In the genomic region with DNA sequence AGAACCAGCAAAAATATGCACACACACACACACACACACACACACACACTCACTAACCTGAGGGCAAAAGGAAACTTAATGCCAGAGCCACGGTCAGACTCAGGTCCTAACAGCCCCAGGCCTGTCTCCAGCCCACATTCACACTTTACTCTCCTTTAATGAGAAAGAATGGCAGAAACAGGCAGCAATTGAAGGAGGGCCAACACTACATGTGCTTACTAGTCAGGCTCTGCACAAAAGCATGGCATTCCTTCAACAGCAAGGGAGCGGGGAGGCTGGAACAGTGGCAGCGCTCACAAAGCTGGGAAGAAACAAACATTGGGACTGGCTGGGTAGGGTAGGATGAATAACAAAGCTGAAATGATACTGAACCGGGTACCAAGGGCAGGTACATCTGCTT, we compare ENCODE assay signal across 15 mouse cellular contexts. TPM values are rescaled to one million over a fixed set of nuclear protein-coding genes. Genes with fewer than 3 reads are reported as not detected.
DNase-seq lines count a peak whose midpoint lies in the region; ATAC-seq lines count a peak whose summit lies in the region.
"Had no signal": no experiment of that assay in that cellular context is flagged by ENCODE, and none has a peak within 500 bp of the region (broad histone marks: within the 10 kb centered on the region; RNA-seq: fewer than 3 reads in every experiment).

No protein-coding gene starts in this region.

- ATAC-seq in hindbrain, embryonic 16.5 days: peak; percentile 52; the same call in 1 of the 2 replicates
- ATAC-seq in hindbrain, embryonic 14.5 days (ENCODE audit: low FRiP score): no peak
- ATAC-seq in lung, embryonic 16.5 days (ENCODE audit: low read depth): no peak
- no peak for ATAC-seq in liver, embryonic 16.5 days (ENCODE audit: low read depth)

- H3K4me3 ChIP-seq in hindbrain, embryonic 16.5 days (ENCODE audit: low read length): no peak overlapping the region
- H3K4me3 ChIP-seq in hindbrain, embryonic 14.5 days (replicated peaks; ENCODE audit: low read length): no peak overlapping the region
- H3K4me3 ChIP-seq in lung, embryonic 16.5 days (ENCODE audit: low read length): no peak overlapping the region
- H3K4me3 ChIP-seq in liver, embryonic 16.5 days (ENCODE audit: low read depth, low read length): no peak overlapping the region
- H3K4me3 ChIP-seq: layer of hippocampus, adult 2 months; limb, embryonic 15.5 days; myocyte had no signal

- DNase-seq in hindbrain, embryonic 14.5 days (ENCODE audit: low spot score): no peak
- DNase-seq in lung, postnatal 25 days (ENCODE audit: low spot score): no peak
- peak; percentile 22 for DNase-seq in brain, embryonic 18.5 days (ENCODE audit: low read depth, low spot score)
- no peak for DNase-seq in embryo, embryonic 10 days (ENCODE audit: low spot score)
- no peak for DNase-seq in thymus, adult 18-20 months
- DNase-seq: cerebellum, adult 8-10 months; gastrocnemius, postnatal 10 days; thymus, postnatal 14 days had no signal

- no peak overlapping the region for H3K9ac ChIP-seq in hindbrain, embryonic 16.5 days (ENCODE audit: low read depth, low read length)
- H3K9ac ChIP-seq in hindbrain, embryonic 14.5 days: no peak overlapping the region
- H3K9ac ChIP-seq in lung, embryonic 16.5 days (ENCODE audit: low read length): no peak overlapping the region
- H3K9ac ChIP-seq in liver, embryonic 16.5 days (ENCODE audit: low read depth, low read length): no peak overlapping the region
- H3K9ac ChIP-seq: limb, embryonic 15.5 days had no signal

- H3K36me3 ChIP-seq in hindbrain, embryonic 16.5 days (ENCODE audit: control insufficient read depth, insufficient read depth, low read length): no peaks in the 10 kb centered on the region
- no peaks in the 10 kb centered on the region for H3K36me3 ChIP-seq in hindbrain, embryonic 14.5 days (replicated peaks; ENCODE audit: control insufficient read depth, insufficient read depth)
- no peaks in the 10 kb centered on the region for H3K36me3 ChIP-seq in lung, embryonic 16.5 days (ENCODE audit: control insufficient read depth, insufficient read depth, low read length)
- H3K36me3 ChIP-seq in liver, embryonic 16.5 days (ENCODE audit: control insufficient read depth, insufficient read depth): no peaks in the 10 kb centered on the region
- H3K36me3 ChIP-seq: limb, embryonic 15.5 days had no signal

- H3K27me3 ChIP-seq in hindbrain, embryonic 16.5 days (replicated peaks; ENCODE audit: control insufficient read depth, insufficient read depth, low read length): no peaks in the 10 kb centered on the region
- H3K27me3 ChIP-seq in hindbrain, embryonic 14.5 days (ENCODE audit: control insufficient read depth, insufficient read depth, low read length): no peaks in the 10 kb centered on the region
- no peaks in the 10 kb centered on the region for H3K27me3 ChIP-seq in lung, embryonic 16.5 days (ENCODE audit: control insufficient read depth, insufficient read depth, low read depth, low read length)
- H3K27me3 ChIP-seq in liver, embryonic 16.5 days (ENCODE audit: control insufficient read depth, insufficient read depth, low read depth, low read length): no peaks in the 10 kb centered on the region
- H3K27me3 ChIP-seq: limb, embryonic 15.5 days had no signal

- no peaks in the 10 kb centered on the region for H3K9me3 ChIP-seq in hindbrain, embryonic 16.5 days (ENCODE audit: control insufficient read depth, low read length)
- H3K9me3 ChIP-seq in hindbrain, embryonic 14.5 days (ENCODE audit: control insufficient read depth, low read length): no peaks in the 10 kb centered on the region
- H3K9me3 ChIP-seq in lung, embryonic 16.5 days (ENCODE audit: control insufficient read depth, low read length): no peaks in the 10 kb centered on the region
- no peaks in the 10 kb centered on the region for H3K9me3 ChIP-seq in liver, embryonic 16.5 days (replicated peaks; ENCODE audit: control insufficient read depth, low read length)
- H3K9me3 ChIP-seq: limb, embryonic 15.5 days had no signal

- no peaks in the 10 kb centered on the region for H3K4me1 ChIP-seq in hindbrain, embryonic 16.5 days (ENCODE audit: control insufficient read depth, insufficient read depth, low read depth, low read length)
- H3K4me1 ChIP-seq in hindbrain, embryonic 14.5 days (replicated peaks; ENCODE audit: control insufficient read depth, insufficient read depth, low read length): no peaks in the 10 kb centered on the region
- peaks cover 9% of the 10 kb centered on the region for H3K4me1 ChIP-seq in lung, embryonic 16.5 days (replicated peaks; ENCODE audit: control insufficient read depth, insufficient read depth, low read length)
- H3K4me1 ChIP-seq in liver, embryonic 16.5 days (ENCODE audit: control insufficient read depth, low read depth, low read length): peaks cover 6% of the 10 kb centered on the region

- no peak overlapping the region for H3K27ac ChIP-seq in hindbrain, embryonic 16.5 days (ENCODE audit: low read depth, low read length)
- H3K27ac ChIP-seq in hindbrain, embryonic 14.5 days: no peak overlapping the region
- H3K27ac ChIP-seq in lung, embryonic 16.5 days (ENCODE audit: low read length): peak overlapping the region; percentile 89
- peak overlapping the region; percentile 66 for H3K27ac ChIP-seq in liver, embryonic 16.5 days (ENCODE audit: low read length)
- H3K27ac ChIP-seq: limb, embryonic 15.5 days had no signal

- H3K4me2 ChIP-seq in hindbrain, embryonic 16.5 days (ENCODE audit: low read length): no peak overlapping the region
- H3K4me2 ChIP-seq in hindbrain, embryonic 14.5 days (replicated peaks): no peak overlapping the region
- H3K4me2 ChIP-seq in lung, embryonic 16.5 days (ENCODE audit: low read depth, low read length): no peak overlapping the region
- no peak overlapping the region for H3K4me2 ChIP-seq in liver, embryonic 16.5 days (ENCODE audit: low read depth, low read length)
- H3K4me2 ChIP-seq: heart, embryonic 11.5 days; limb, embryonic 15.5 days had no signal

- WGBS in hindbrain, embryonic 16.5 days: 66% methylated on average over 4 of the region's 4 CpGs
- 75% methylated on average over 4 of the region's 4 CpGs for WGBS in hindbrain, embryonic 14.5 days
- whole genome bisulfite sequencing in lung, embryonic 16.5 days: 84% methylated on average over 4 of the region's 4 CpGs
- 63% methylated on average over 4 of the region's 4 CpGs for WGBS in liver, embryonic 16.5 days (ENCODE audit: insufficient replicate concordance)

RNA-seq across cellular contexts. Expression of a gene that starts 45.8 kb away (rescaled TPM):
- 37.1 and 43.8 TPM in 2 replicates for polyA plus RNA-seq in hindbrain, embryonic 16.5 days (2015; fragmentation: Nextera tagmentation; extraction: Ambion mirVana)
- polyA plus RNA-seq in hindbrain, embryonic 14.5 days (2014; fragmentation: Nextera tagmentation; extraction: Ambion mirVana): 56.6 and 61.4 TPM in 2 replicates
- 72.9 and 78.0 TPM in 2 replicates for polyA plus RNA-seq in lung, embryonic 16.5 days (2015; fragmentation: Nextera tagmentation; extraction: Ambion mirVana)
- polyA plus RNA-seq in liver, embryonic 16.5 days (2015; fragmentation: Nextera tagmentation; extraction: Ambion mirVana): 385 and 388 TPM in 2 replicates

Comparison
In these comparisons a context has a peak if more than half of its experiments do, and no peak if none do; other contexts are left out.
1. H3K27ac ChIP-seq: peak in lung, embryonic 16.5 days (single experiment) and liver, embryonic 16.5 days (single experiment); none in hindbrain, embryonic 16.5 days (single experiment) and hindbrain, embryonic 14.5 days (single experiment).